In the genomic region with DNA sequence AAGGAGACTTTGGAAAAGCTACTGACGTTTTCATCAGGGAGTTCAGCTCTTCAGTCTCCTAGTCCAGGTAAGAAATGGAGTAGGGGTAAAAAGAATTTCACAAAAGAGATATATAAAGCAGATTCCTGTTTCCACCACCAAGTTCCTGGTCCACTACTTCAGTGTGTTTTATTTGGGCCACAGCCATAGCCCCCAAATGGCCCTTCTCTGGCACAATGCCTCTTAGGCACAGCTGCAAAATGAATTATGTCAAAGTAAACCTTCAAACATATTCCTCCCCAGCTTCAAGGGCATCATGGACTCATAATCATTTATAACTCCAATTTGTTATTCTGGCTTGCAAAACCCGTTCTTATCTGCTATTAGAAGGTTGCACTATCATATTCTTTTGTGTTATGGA, we compare ENCODE assay signal across 25 mouse cellular contexts.
DNase-seq lines count a peak whose midpoint lies in the region; ATAC-seq and TF ChIP-seq lines count a peak whose summit lies in the region.
"Had no signal": no experiment of that assay in that cellular context is flagged by ENCODE, and none has a peak within 500 bp of the region (broad histone marks: within the 10 kb centered on the region; RNA-seq: fewer than 3 reads in every experiment).

No protein-coding gene starts in this region.

- no peak overlapping the region for H3K9ac ChIP-seq in kidney, postnatal 0 days (ENCODE audit: low read depth, low read length)
- H3K9ac ChIP-seq: kidney, embryonic 15.5 days; lung, embryonic 15.5 days; midbrain, embryonic 12.5 days; neural tube, embryonic 15.5 days had no signal

- no peak for TF ChIP-seq CTCF in kidney, postnatal 0 days (IDR thresholded peaks at IDR 0.05; ENCODE audit: low read depth)
- TF ChIP-seq CTCF in lung, adult 2 months (IDR thresholded peaks at IDR 0.05; ENCODE audit: insufficient read depth, low read length): no peak

- H3K4me1 ChIP-seq in kidney, postnatal 0 days (replicated peaks; ENCODE audit: insufficient read depth, low read length): no peaks in the 10 kb centered on the region
- H3K4me1 ChIP-seq in lung, adult 2 months (ENCODE audit: control insufficient read depth, insufficient read depth, low read length): no peaks in the 10 kb centered on the region
- H3K4me1 ChIP-seq: forebrain, embryonic 10.5 days; hindbrain, embryonic 10.5 days; kidney, embryonic 15.5 days; lung, embryonic 15.5 days; midbrain, embryonic 12.5 days; neural tube, embryonic 15.5 days had no signal

- no peak overlapping the region for H3K4me2 ChIP-seq in kidney, postnatal 0 days (ENCODE audit: low read length)
- H3K4me2 ChIP-seq: kidney, embryonic 15.5 days; liver, embryonic 11.5 days; lung, embryonic 15.5 days; midbrain, embryonic 12.5 days; neural tube, embryonic 15.5 days had no signal

- 44% methylated on average over 2 of the region's 2 CpGs for WGBS in kidney, postnatal 0 days
- WGBS in lung, adult 2 months: 29% methylated on average over 2 of the region's 2 CpGs

- TF ChIP-seq POLR2A in lung, adult 2 months (IDR thresholded peaks at IDR 0.05; ENCODE audit: borderline replicate concordance, extremely low read depth, low read depth, low read length): no peak

- H3K9me3 ChIP-seq in kidney, postnatal 0 days (replicated peaks; ENCODE audit: low read length): no peaks in the 10 kb centered on the region
- H3K9me3 ChIP-seq: forebrain, embryonic 10.5 days; hindbrain, embryonic 10.5 days; kidney, embryonic 15.5 days; lung, embryonic 15.5 days; midbrain, embryonic 12.5 days; neural tube, embryonic 15.5 days had no signal

- no peak overlapping the region for H3K27ac ChIP-seq in kidney, postnatal 0 days
- H3K27ac ChIP-seq: forebrain, embryonic 10.5 days; hindbrain, embryonic 10.5 days; hindbrain, postnatal 0 days; kidney, embryonic 15.5 days; left cerebral cortex, adult 2 months; lung, embryonic 15.5 days; midbrain, embryonic 12.5 days; neural tube, embryonic 15.5 days had no signal

- H3K4me3 ChIP-seq in kidney, postnatal 0 days (replicated peaks; ENCODE audit: low read depth, low read length): no peak overlapping the region
- no peak overlapping the region for H3K4me3 ChIP-seq in lung, adult 2 months (replicated peaks; ENCODE audit: extremely low read depth, low read depth, low read length)
- H3K4me3 ChIP-seq: forebrain, embryonic 10.5 days; hindbrain, embryonic 10.5 days; kidney, embryonic 15.5 days; left cerebral cortex, adult 2 months; lung, embryonic 15.5 days; midbrain, embryonic 12.5 days; neural tube, embryonic 15.5 days had no signal

- DNase-seq in kidney, postnatal 0 days (ENCODE audit: low spot score): peak; percentile 5
- DNase-seq in kidney, adult 11 months: no peak
- DNase-seq in lung, postnatal 14 days: peak; percentile 0
- no peak for DNase-seq in lung, adult 2 months
- peak; percentile 45 for DNase-seq in adrenal gland, postnatal 14 days
- DNase-seq in ovary, postnatal 14 days (ENCODE audit: low spot score): peak; percentile 3
- no peak for DNase-seq in frontal cortex, postnatal 10 days (ENCODE audit: low spot score in 2 of 2)
- DNase-seq: cerebellum, adult 18-20 months; cerebellum, postnatal 14 days; retina, postnatal 1 day; right cerebral cortex, postnatal 25 days; spleen, adult 18-20 months; thymus, adult 2 months; thymus, postnatal 4 days had no signal

- no peaks in the 10 kb centered on the region for H3K36me3 ChIP-seq in kidney, postnatal 0 days (ENCODE audit: insufficient read depth, low read length)
- H3K36me3 ChIP-seq: forebrain, embryonic 10.5 days; hindbrain, embryonic 10.5 days; kidney, embryonic 15.5 days; lung, embryonic 15.5 days; midbrain, embryonic 12.5 days; neural tube, embryonic 15.5 days had no signal

- H3K27me3 ChIP-seq in kidney, postnatal 0 days (ENCODE audit: insufficient read depth, low read length): no peaks in the 10 kb centered on the region
- H3K27me3 ChIP-seq: kidney, embryonic 15.5 days; lung, embryonic 15.5 days; midbrain, embryonic 12.5 days; neural tube, embryonic 15.5 days had no signal

- ATAC-seq in kidney, postnatal 0 days (replicated peaks; ENCODE audit: low FRiP score, low read depth): no peak
- ATAC-seq: forebrain, embryonic 16.5 days; hindbrain, postnatal 0 days; intestine, postnatal 0 days had no signal

Comparison
In these comparisons a context has a peak if more than half of its experiments do, and no peak if none do; other contexts are left out.
1. DNase-seq: peak in kidney, postnatal 0 days (single experiment), lung, postnatal 14 days (single experiment), adrenal gland, postnatal 14 days (single experiment) and ovary, postnatal 14 days (single experiment); none in kidney, adult 11 months (single experiment), lung, adult 2 months (single experiment) and frontal cortex, postnatal 10 days (0 of 2).